Comparison of ENCODE assay signal across 7 mouse cellular contexts in the genomic region with DNA sequence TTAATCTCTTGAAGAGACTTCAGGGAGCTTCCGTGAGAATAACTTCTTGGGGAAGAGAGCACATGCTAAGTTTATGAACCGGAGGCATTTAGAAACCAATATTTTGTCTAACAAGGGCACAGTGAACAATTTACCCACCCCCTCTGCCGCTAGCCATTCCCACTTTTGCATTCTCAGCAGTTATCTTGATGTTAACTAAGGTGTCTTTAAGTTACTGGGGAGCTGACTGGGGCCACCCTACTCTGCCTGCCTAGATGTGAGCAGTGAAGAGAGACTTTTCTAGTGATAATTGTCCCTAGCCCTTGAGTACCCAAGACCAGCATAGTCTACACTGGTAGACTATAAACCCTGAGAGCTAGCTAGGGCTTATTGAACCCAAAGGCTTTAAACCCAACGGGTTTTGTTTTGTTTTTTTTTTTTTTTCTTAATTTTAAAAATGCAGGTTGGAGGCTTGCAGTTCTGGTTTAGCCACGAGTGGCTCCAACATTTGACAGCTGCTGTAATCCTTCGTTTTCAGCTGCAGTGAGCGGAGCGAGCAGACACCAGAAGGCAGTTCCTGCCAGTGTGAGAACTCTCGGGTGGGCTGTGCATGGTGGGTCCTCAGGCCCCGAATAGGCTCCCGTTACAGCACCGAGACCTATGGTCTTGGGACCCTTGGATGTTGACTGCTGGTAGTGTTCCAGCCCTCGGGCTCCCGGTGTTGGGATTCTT. TPM values are rescaled to one million over a fixed set of nuclear protein-coding genes. Genes with fewer than 3 reads are reported as not detected.
A peak's percentile ranks its signal among the peaks of the same experiment; 100 is the strongest.
DNase-seq lines count a peak whose midpoint lies in the region; ATAC-seq lines count a peak whose summit lies in the region.

No protein-coding gene starts in this region.

- DNase-seq in neural tube, embryonic 10.5 days (ENCODE audit: extremely low spot score, low spot score) = no peak
- DNase-seq in natural killer cell, adult 2 months (ENCODE audit: low spot score in 2 of 2) = no peak
- DNase-seq in forebrain, embryonic 11.5 days (ENCODE audit: low spot score) = no peak

- ATAC-seq in hindbrain, embryonic 15.5 days (ENCODE audit: low FRiP score, low read depth) = peak; percentile 51; the same call in 1 of the 2 replicates
- ATAC-seq in hindbrain, embryonic 13.5 days (ENCODE audit: low FRiP score) = no peak
- peak; percentile 41; the same call in 1 of the 2 replicates for ATAC-seq in neural tube, embryonic 14.5 days (ENCODE audit: low read depth)
- peak; percentile 59; the same call in 1 of the 2 replicates for ATAC-seq in limb, embryonic 13.5 days (ENCODE audit: low FRiP score, low read depth)
- no peak for ATAC-seq in forebrain, embryonic 11.5 days (replicated peaks; ENCODE audit: low FRiP score)

- 0 out of 2 replicates have a peak, but pooled peaks cover 3% of the 10 kb centered on the region for H3K36me3 ChIP-seq in hindbrain, embryonic 15.5 days
- H3K36me3 ChIP-seq in hindbrain, embryonic 13.5 days = peaks cover 12% of the 10 kb centered on the region
- no peaks in the 10 kb centered on the region for H3K36me3 ChIP-seq in neural tube, embryonic 14.5 days (ENCODE audit: control insufficient read depth, insufficient read depth, low read length)
- peaks cover 22% of the 10 kb centered on the region for H3K36me3 ChIP-seq in limb, embryonic 13.5 days
- H3K36me3 ChIP-seq in forebrain, embryonic 11.5 days (ENCODE audit: control insufficient read depth, insufficient read depth, low read length) = no peaks in the 10 kb centered on the region

- peak overlapping the region; percentile 11; the same call in 1 of the 2 replicates for H3K4me2 ChIP-seq in hindbrain, embryonic 15.5 days
- no peak overlapping the region for H3K4me2 ChIP-seq in hindbrain, embryonic 13.5 days
- H3K4me2 ChIP-seq in neural tube, embryonic 14.5 days (ENCODE audit: low read depth, low read length) = no peak overlapping the region
- H3K4me2 ChIP-seq in limb, embryonic 13.5 days (replicated peaks) = peak overlapping the region; percentile 30; the same call in 1 of the 2 replicates
- no peak overlapping the region for H3K4me2 ChIP-seq in forebrain, embryonic 11.5 days (ENCODE audit: low read depth, low read length, severe bottlenecking)

- H3K9me3 ChIP-seq in hindbrain, embryonic 15.5 days = no peaks in the 10 kb centered on the region
- peaks cover 5% of the 10 kb centered on the region; the same call in 1 of the 2 replicates for H3K9me3 ChIP-seq in hindbrain, embryonic 13.5 days
- no peaks in the 10 kb centered on the region for H3K9me3 ChIP-seq in neural tube, embryonic 14.5 days (ENCODE audit: control insufficient read depth, low read length)
- peaks cover 12% of the 10 kb centered on the region for H3K9me3 ChIP-seq in limb, embryonic 13.5 days
- H3K9me3 ChIP-seq in forebrain, embryonic 11.5 days (ENCODE audit: control insufficient read depth, low read length) = peaks cover 3% of the 10 kb centered on the region; the same call in 1 of the 2 replicates

- peaks cover 9% of the 10 kb centered on the region for H3K4me1 ChIP-seq in hindbrain, embryonic 15.5 days (replicated peaks)
- H3K4me1 ChIP-seq in hindbrain, embryonic 13.5 days (replicated peaks) = peaks cover 26% of the 10 kb centered on the region
- 0 out of 2 replicates have a peak, but pooled peaks cover 4% of the 10 kb centered on the region for H3K4me1 ChIP-seq in neural tube, embryonic 14.5 days (ENCODE audit: control insufficient read depth, insufficient read depth, low read length)
- H3K4me1 ChIP-seq in limb, embryonic 13.5 days = peaks cover 32% of the 10 kb centered on the region
- H3K4me1 ChIP-seq in forebrain, embryonic 11.5 days (replicated peaks; ENCODE audit: control insufficient read depth, insufficient read depth, low read length) = no peaks in the 10 kb centered on the region

- H3K27me3 ChIP-seq in hindbrain, embryonic 15.5 days = no peaks in the 10 kb centered on the region
- H3K27me3 ChIP-seq in hindbrain, embryonic 13.5 days = no peaks in the 10 kb centered on the region
- no peaks in the 10 kb centered on the region for H3K27me3 ChIP-seq in neural tube, embryonic 14.5 days (ENCODE audit: control insufficient read depth, insufficient read depth, low read length)
- no peaks in the 10 kb centered on the region for H3K27me3 ChIP-seq in limb, embryonic 13.5 days
- H3K27me3 ChIP-seq in forebrain, embryonic 11.5 days (ENCODE audit: control insufficient read depth, insufficient read depth, low read length) = no peaks in the 10 kb centered on the region

- 0 out of 2 replicates have a peak overlapping the region, but pooled peaks have one; percentile 16 for H3K27ac ChIP-seq in hindbrain, embryonic 15.5 days (replicated peaks)
- no peak overlapping the region for H3K27ac ChIP-seq in hindbrain, embryonic 13.5 days
- no peak overlapping the region for H3K27ac ChIP-seq in neural tube, embryonic 14.5 days (ENCODE audit: low read depth, low read length)
- H3K27ac ChIP-seq in limb, embryonic 13.5 days = no peak overlapping the region
- H3K27ac ChIP-seq in forebrain, embryonic 11.5 days (ENCODE audit: low read depth, low read length) = no peak overlapping the region

- H3K9ac ChIP-seq in hindbrain, embryonic 15.5 days = no peak overlapping the region
- H3K9ac ChIP-seq in hindbrain, embryonic 13.5 days = no peak overlapping the region
- no peak overlapping the region for H3K9ac ChIP-seq in neural tube, embryonic 14.5 days (replicated peaks; ENCODE audit: low read depth, low read length)
- no peak overlapping the region; the same call in 1 of the 2 replicates for H3K9ac ChIP-seq in limb, embryonic 13.5 days
- H3K9ac ChIP-seq in forebrain, embryonic 11.5 days (ENCODE audit: low read length) = no peak overlapping the region

- 70% methylated on average over 14 of the region's 14 CpGs for WGBS in hindbrain, embryonic 15.5 days
- 81% methylated on average over 14 of the region's 14 CpGs for WGBS in hindbrain, embryonic 13.5 days
- WGBS in neural tube, embryonic 14.5 days = 75% methylated on average over 14 of the region's 14 CpGs
- WGBS in limb, embryonic 13.5 days = 71% methylated on average over 14 of the region's 14 CpGs
- 85% methylated on average over 14 of the region's 14 CpGs for WGBS in forebrain, embryonic 11.5 days

- H3K4me3 ChIP-seq in hindbrain, embryonic 15.5 days = no peak overlapping the region
- H3K4me3 ChIP-seq in hindbrain, embryonic 13.5 days = no peak overlapping the region
- H3K4me3 ChIP-seq in neural tube, embryonic 14.5 days (ENCODE audit: low read depth, low read length) = no peak overlapping the region
- no peak overlapping the region for H3K4me3 ChIP-seq in limb, embryonic 13.5 days
- no peak overlapping the region for H3K4me3 ChIP-seq in forebrain, embryonic 11.5 days (ENCODE audit: low read depth, low read length)

RNA-seq across cellular contexts. Expression of a gene that starts 14.6 kb away (rescaled TPM):
- polyA plus RNA-seq in hindbrain, embryonic 15.5 days (2015; fragmentation: Nextera tagmentation; extraction: Ambion mirVana) = 10.8 and 11.9 TPM in 2 replicates
- polyA plus RNA-seq in hindbrain, embryonic 13.5 days (2015; fragmentation: Nextera tagmentation; extraction: Ambion mirVana) = 11.2 and 13.8 TPM in 2 replicates
- polyA plus RNA-seq in neural tube, embryonic 14.5 days (2014; fragmentation: Nextera tagmentation; extraction: Ambion mirVana) = 13.1 and 16.6 TPM in 2 replicates
- polyA plus RNA-seq in limb, embryonic 13.5 days (2015; fragmentation: Nextera tagmentation; extraction: Ambion mirVana) = 14.3 and 16.4 TPM in 2 replicates
- 23.8 and 31.3 TPM in 2 replicates for polyA plus RNA-seq in forebrain, embryonic 11.5 days (2014; fragmentation: Nextera tagmentation; extraction: Ambion mirVana)

Comparison
In these comparisons a context has a peak if more than half of its experiments do, and no peak if none do; other contexts are left out.
1. ATAC-seq: peak in hindbrain, embryonic 15.5 days (single experiment), neural tube, embryonic 14.5 days (single experiment) and limb, embryonic 13.5 days (single experiment); none in hindbrain, embryonic 13.5 days (single experiment) and forebrain, embryonic 11.5 days (single experiment).
2. H3K4me2 ChIP-seq: peak in hindbrain, embryonic 15.5 days (single experiment) and limb, embryonic 13.5 days (single experiment); none in hindbrain, embryonic 13.5 days (single experiment), neural tube, embryonic 14.5 days (single experiment) and forebrain, embryonic 11.5 days (single experiment).